Mouse (Mus musculus) embryonic facial prominence, embryonic 12.5 days (tissue): ENCODE results near the gene A030014E15Rik. TPM values are rescaled to one million over a fixed set of nuclear protein-coding genes. Genes with fewer than 3 reads are reported as not detected.
"Not testable (repeated sequence)": the region's sequence is repeated elsewhere in the genome, so short reads cannot be mapped to it uniquely, and the experiment has no call there.

ENCODE experiments used
- ATAC-seq: fragments of 200-750 bp; cut with Nextera tagmentation; 2 replicates; pipeline ENCODE4 v1.8.0; 2017; ENCODE audit not compliant: insufficient number of reproducible peaks, insufficient read depth, low FRiP score, low TSS enrichment
- H3K27ac ChIP-seq: fragments of 300-500 bp; sonication (generic); 2 replicates; pipeline ENCODE4 v1.5.1; 2016; ENCODE audit warnings: mild to moderate bottlenecking
- H3K27me3 ChIP-seq: fragments of 300-500 bp; sonication (generic); 2 replicates; pipeline ENCODE4 v1.6.1; 2016; ENCODE audit warnings: mild to moderate bottlenecking, moderate library complexity
- H3K36me3 ChIP-seq: fragments of 300-500 bp; sonication (generic); 2 replicates; pipeline ENCODE4 v1.6.1; 2016; ENCODE audit warnings: mild to moderate bottlenecking
- H3K4me1 ChIP-seq: fragments of 300-500 bp; sonication (generic); 2 replicates; pipeline ENCODE4 v1.6.1; 2016
- H3K4me2 ChIP-seq: fragments of 300-500 bp; sonication (generic); replicated peaks from 2 replicates; pipeline ENCODE4 v1.6.1; 2016; ENCODE audit warnings: mild to moderate bottlenecking, moderate library complexity
- H3K4me3 ChIP-seq: fragments of 300-500 bp; sonication (generic); 2 replicates; pipeline ENCODE4 v1.5.1; 2016; ENCODE audit warnings: mild to moderate bottlenecking
- H3K9ac ChIP-seq: fragments of 300-500 bp; sonication (generic); 2 replicates; pipeline ENCODE4 v1.6.1; 2016; ENCODE audit warnings: mild to moderate bottlenecking, moderate library complexity
- H3K9me3 ChIP-seq: fragments of 300-500 bp; sonication (generic); 2 replicates; pipeline ENCODE4 v1.6.1; 2016; ENCODE audit warnings: mild to moderate bottlenecking, moderate library complexity
- WGBS: fragments of 180-500 bp; shearing (Covaris S2); methylation state at CpG from one replicate; pipeline ENCODE4 v1.1.7; 2016; 5-methylcytosine and 5-hydroxymethylcytosine counted together
- polyA plus RNA-seq: library from polyadenylated mRNA; unstranded; fragments of >200 nt; fragmentation: Nextera tagmentation; extraction: Ambion mirVana; gene quantifications from 2 replicates; pipeline ENCODE4 v1.2.1, GENCODE M21; 2016

Gene A030014E15Rik
- polyA plus RNA-seq, 1 experiment from 2014 or later, result not detected

- H3K27ac ChIP-seq, H3K4me2 ChIP-seq, H3K27me3 ChIP-seq, H3K4me1 ChIP-seq, ATAC-seq, H3K4me3 ChIP-seq, H3K36me3 ChIP-seq, H3K9me3 ChIP-seq, H3K9ac ChIP-seq: not testable (repeated sequence)
- no CpG with 5 or more reads among the region's 6 CpGs for WGBS
Measured at GRCm38 (mm10) chr1:82943295-82943694, 18.6 kb downstream of the A030014E15Rik start, which contains the start of gene A030003K21Rik. Gene A030003K21Rik (minus strand): TSS chr1:82943388.

- WGBS, result 92% methylated on average over 2 of the region's 2 CpGs
- not testable (repeated sequence) for H3K9ac ChIP-seq, H3K36me3 ChIP-seq, H3K4me3 ChIP-seq, H3K4me2 ChIP-seq, ATAC-seq, H3K4me1 ChIP-seq, H3K27me3 ChIP-seq, H3K9me3 ChIP-seq, H3K27ac ChIP-seq
Measured at GRCm38 (mm10) chr1:82946029-82946428, 21.3 kb downstream of the A030014E15Rik start.

- no peak for ATAC-seq
- H3K27me3 ChIP-seq, result no peaks in the 10 kb centered on the region
- H3K9ac ChIP-seq, result no peak overlapping the region
- no peak overlapping the region for H3K4me3 ChIP-seq
- no peaks in the 10 kb centered on the region for H3K4me1 ChIP-seq
- no peak overlapping the region for H3K4me2 ChIP-seq
- no peaks in the 10 kb centered on the region for H3K36me3 ChIP-seq
- no peak overlapping the region for H3K27ac ChIP-seq
- WGBS, result 87% methylated on average over 2 of the region's 2 CpGs
- H3K9me3 ChIP-seq, result no peaks in the 10 kb centered on the region
Measured at GRCm38 (mm10) chr1:82948601-82949000, 23.9 kb downstream of the A030014E15Rik start.

- not testable (repeated sequence) for H3K27me3 ChIP-seq, H3K9ac ChIP-seq, H3K4me2 ChIP-seq, H3K27ac ChIP-seq, H3K36me3 ChIP-seq, H3K4me3 ChIP-seq, ATAC-seq, H3K9me3 ChIP-seq, H3K4me1 ChIP-seq
Measured at GRCm38 (mm10) chr1:82955913-82956312, 31.2 kb downstream of the A030014E15Rik start, which contains the start of gene Gm7544. Gene Gm7544 (minus strand): TSS chr1:82956013.

- no peaks in the 10 kb centered on the region for H3K36me3 ChIP-seq
- H3K4me3 ChIP-seq, result no peak within 1 kb of the TSS
- no peak within 1 kb of the TSS for H3K4me2 ChIP-seq
- no peaks in the 10 kb centered on the region for H3K27me3 ChIP-seq
- no peaks in the 10 kb centered on the region for H3K9me3 ChIP-seq
- H3K4me1 ChIP-seq, result no peaks in the 10 kb centered on the region
- H3K27ac ChIP-seq, result no peak within 1 kb of the TSS
- ATAC-seq, result no peak
- 89% methylated on average over 11 of the region's 11 CpGs for WGBS
- no peak within 1 kb of the TSS for H3K9ac ChIP-seq
Measured at GRCm38 (mm10) chr1:82959870-82960385, 35.2 kb downstream of the A030014E15Rik start, which contains the start of gene Gm47955. Gene Gm47955 (plus strand): TSS chr1:82960286.

- no peak overlapping the region for H3K4me2 ChIP-seq
- WGBS, result 75% methylated on average over 3 of the region's 3 CpGs
- no peaks in the 10 kb centered on the region for H3K9me3 ChIP-seq
- H3K9ac ChIP-seq, result no peak overlapping the region
- no peak overlapping the region for H3K4me3 ChIP-seq
- H3K27ac ChIP-seq, result no peak overlapping the region
- no peaks in the 10 kb centered on the region for H3K36me3 ChIP-seq
- no peaks in the 10 kb centered on the region for H3K27me3 ChIP-seq
- no peak for ATAC-seq
- H3K4me1 ChIP-seq, result no peaks in the 10 kb centered on the region
Measured at GRCm38 (mm10) chr1:82966413-82966812, 41.7 kb downstream of the A030014E15Rik start.

- Histone ChIP-seq H3K9ac (no peak overlapping the region), H3K4me1 (no peaks in the 10 kb centered on the region), H3K36me3 (no peaks in the 10 kb centered on the region), H3K4me3 (no peak overlapping the region), H3K4me2 (no peak overlapping the region), H3K27ac (no peak overlapping the region), H3K27me3 (no peaks in the 10 kb centered on the region), H3K9me3 (no peaks in the 10 kb centered on the region)
- no peak for ATAC-seq
- WGBS, result 62% methylated on average over 4 of the region's 4 CpGs
Measured at GRCm38 (mm10) chr1:82972046-82972445, 47.3 kb downstream of the A030014E15Rik start.

- H3K36me3 ChIP-seq, result no peaks in the 10 kb centered on the region
- no peak overlapping the region for H3K27ac ChIP-seq
- H3K4me2 ChIP-seq, result no peak overlapping the region
- WGBS, result 83% methylated on average over 1 of the region's 1 CpGs
- no peak for ATAC-seq
- no peak overlapping the region for H3K4me3 ChIP-seq
- no peaks in the 10 kb centered on the region for H3K27me3 ChIP-seq
- H3K4me1 ChIP-seq, result no peaks in the 10 kb centered on the region
- no peak overlapping the region for H3K9ac ChIP-seq
- H3K9me3 ChIP-seq, result no peaks in the 10 kb centered on the region
Measured at GRCm38 (mm10) chr1:82973244-82973643, 48.5 kb downstream of the A030014E15Rik start.

- Histone ChIP-seq H3K27me3 (no peaks in the 10 kb centered on the region), H3K9me3 (no peaks in the 10 kb centered on the region), H3K4me3 (no peak overlapping the region), H3K9ac (no peak overlapping the region), H3K27ac (no peak overlapping the region), H3K36me3 (no peaks in the 10 kb centered on the region), H3K4me2 (no peak overlapping the region), H3K4me1 (no peaks in the 10 kb centered on the region)
- ATAC-seq, result no peak
- WGBS, result 69% methylated on average over 6 of the region's 6 CpGs
Measured at GRCm38 (mm10) chr1:82973901-82974300, 49.2 kb downstream of the A030014E15Rik start.

- no peak overlapping the region for H3K4me2 ChIP-seq
- H3K9me3 ChIP-seq, result no peaks in the 10 kb centered on the region
- H3K27ac ChIP-seq, result no peak overlapping the region
- H3K36me3 ChIP-seq, result no peaks in the 10 kb centered on the region
- ATAC-seq, result no peak
- H3K4me3 ChIP-seq, result no peak overlapping the region
- H3K4me1 ChIP-seq, result no peaks in the 10 kb centered on the region
- WGBS, result 88% methylated on average over 9 of the region's 9 CpGs
- no peaks in the 10 kb centered on the region for H3K27me3 ChIP-seq
- no peak overlapping the region for H3K9ac ChIP-seq
Measured at GRCm38 (mm10) chr1:82974342-82974741, 49.6 kb downstream of the A030014E15Rik start.
